In the genomic region with DNA sequence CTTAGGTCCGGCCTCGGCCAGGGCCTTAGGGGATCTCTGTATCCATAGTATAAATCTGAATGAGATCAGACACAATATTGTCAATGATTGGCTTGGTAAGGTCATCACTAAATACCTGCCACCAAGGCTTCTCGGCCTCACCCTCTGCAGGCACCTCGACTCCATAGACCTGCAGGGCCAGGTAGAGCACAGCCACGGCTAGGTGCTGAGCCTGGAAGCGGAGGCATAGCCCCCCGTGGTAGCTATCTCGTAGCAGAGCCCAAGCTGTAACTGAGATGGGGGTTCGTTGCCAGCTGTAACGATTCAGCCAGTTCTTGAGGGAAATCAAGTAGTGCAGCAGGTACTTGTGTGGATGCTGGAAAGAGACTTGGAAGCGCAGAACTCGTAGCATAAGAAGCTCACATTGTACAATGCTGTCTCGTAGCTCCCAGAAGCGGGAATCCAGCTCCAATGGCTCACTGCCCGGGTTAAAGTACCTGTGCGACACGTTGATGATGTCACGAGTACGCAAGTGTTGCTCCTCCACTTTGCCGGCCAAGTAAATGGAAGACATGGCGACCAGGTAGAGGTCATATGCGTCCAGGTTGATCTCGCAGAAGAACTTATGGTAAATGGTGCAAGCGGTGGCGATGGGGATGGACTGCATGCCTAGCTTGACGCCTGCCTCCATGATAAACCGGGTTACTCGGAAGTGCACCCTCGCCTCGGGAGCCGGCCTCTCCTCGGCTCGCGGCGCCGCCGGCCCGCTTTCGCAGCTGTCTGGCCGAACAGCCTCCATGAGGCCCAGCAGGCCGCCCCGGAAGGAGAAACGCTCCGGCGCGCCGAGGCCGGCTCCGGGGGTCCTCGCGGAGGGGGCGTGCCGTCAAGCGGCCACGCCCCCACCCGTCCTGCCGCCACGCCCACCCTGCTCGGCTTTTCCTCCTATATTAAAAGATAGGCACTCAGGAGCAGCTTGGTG, we compare ENCODE assay signal across 8 mouse cellular contexts. TPM values are rescaled to one million over a fixed set of nuclear protein-coding genes. Genes with fewer than 3 reads are reported as not detected.
A peak's percentile ranks its signal among the peaks of the same experiment; 100 is the strongest.
DNase-seq lines count a peak whose midpoint lies in the region; ATAC-seq and TF ChIP-seq lines count a peak whose summit lies in the region.

A gene (minus strand): TSS at position 845 of the 958 bp plus-strand sequence.

- peak within 1 kb of the TSS; percentile 87 for H3K9ac ChIP-seq in heart, embryonic 11.5 days (ENCODE audit: low read depth, low read length)
- peak within 1 kb of the TSS; percentile 71 for H3K9ac ChIP-seq in kidney, embryonic 15.5 days
- H3K9ac ChIP-seq in liver, embryonic 13.5 days, result peak within 1 kb of the TSS; percentile 79
- peak within 1 kb of the TSS; percentile 68 for H3K9ac ChIP-seq in stomach, embryonic 14.5 days (replicated peaks; ENCODE audit: low read depth, low read length)

- peaks cover 16% of the 10 kb centered on the region for H3K4me1 ChIP-seq in erythroblast, embryonic 14.5 days (ENCODE audit: control insufficient read depth)
- peaks cover 5% of the 10 kb centered on the region; the same call in 1 of the 2 replicates for H3K4me1 ChIP-seq in heart, embryonic 11.5 days (ENCODE audit: control insufficient read depth, insufficient read depth, low read length)
- peaks cover 8% of the 10 kb centered on the region for H3K4me1 ChIP-seq in kidney, embryonic 15.5 days
- H3K4me1 ChIP-seq in liver, embryonic 13.5 days (replicated peaks), result peaks cover 22% of the 10 kb centered on the region
- peaks cover 4% of the 10 kb centered on the region; the same call in 1 of the 2 replicates for H3K4me1 ChIP-seq in stomach, embryonic 14.5 days (ENCODE audit: control insufficient read depth, insufficient read depth, low read length)

- DNase-seq in brain, embryonic 14.5 days (ENCODE audit: low read depth), result peak; percentile 88
- DNase-seq in liver, embryonic 13.5 days, result peak; percentile 76
- peak; percentile 71 to 72 for DNase-seq in natural killer cell, adult 2 months (ENCODE audit: low spot score in 2 of 2)

- H3K36me3 ChIP-seq in erythroblast, embryonic 14.5 days (ENCODE audit: control insufficient read depth), result peaks cover 11% of the 10 kb centered on the region
- peaks cover 3% of the 10 kb centered on the region; the same call in 1 of the 2 replicates for H3K36me3 ChIP-seq in heart, embryonic 11.5 days (ENCODE audit: control insufficient read depth, insufficient read depth, low read length)
- peaks cover 18% of the 10 kb centered on the region for H3K36me3 ChIP-seq in kidney, embryonic 15.5 days
- H3K36me3 ChIP-seq in liver, embryonic 13.5 days, result peaks cover 21% of the 10 kb centered on the region
- H3K36me3 ChIP-seq in stomach, embryonic 14.5 days (ENCODE audit: control insufficient read depth, insufficient read depth, low read length), result no peaks in the 10 kb centered on the region

- peak within 1 kb of the TSS; percentile 84 for H3K4me3 ChIP-seq in erythroblast, embryonic 14.5 days (replicated peaks)
- peak within 1 kb of the TSS; percentile 75 for H3K4me3 ChIP-seq in heart, embryonic 11.5 days (ENCODE audit: low read depth, low read length)
- peak within 1 kb of the TSS; percentile 76 for H3K4me3 ChIP-seq in kidney, embryonic 15.5 days (replicated peaks)
- peak within 1 kb of the TSS; percentile 79 for H3K4me3 ChIP-seq in liver, embryonic 13.5 days (replicated peaks)
- H3K4me3 ChIP-seq in stomach, embryonic 14.5 days (ENCODE audit: low read depth, low read length), result peak within 1 kb of the TSS; percentile 65

- 9% methylated on average over 58 of the region's 59 CpGs for WGBS in heart, embryonic 11.5 days (ENCODE audit: insufficient replicate concordance)
- WGBS in kidney, embryonic 15.5 days, result 9% methylated on average over 59 of the region's 59 CpGs
- 7% methylated on average over 58 of the region's 59 CpGs for WGBS in liver, embryonic 13.5 days (ENCODE audit: insufficient replicate concordance)
- 10% methylated on average over 59 of the region's 59 CpGs for WGBS in stomach, embryonic 14.5 days

- ATAC-seq in CD4-positive, CD25-positive, alpha-beta regulatory T cell, adult 4 months, result peak; percentile 90
- peak; percentile 86 for ATAC-seq in heart, embryonic 11.5 days (replicated peaks; ENCODE audit: insufficient number of reproducible peaks, low FRiP score, low TSS enrichment)
- peak; percentile 96 for ATAC-seq in kidney, embryonic 15.5 days (replicated peaks; ENCODE audit: low FRiP score)
- peak; percentile 91 for ATAC-seq in liver, embryonic 13.5 days (ENCODE audit: low read depth)
- ATAC-seq in stomach, embryonic 14.5 days (ENCODE audit: insufficient number of reproducible peaks, insufficient read depth, low FRiP score, low read depth), result peak; percentile 95

- no peaks in the 10 kb centered on the region for H3K9me3 ChIP-seq in erythroblast, embryonic 14.5 days (ENCODE audit: control insufficient read depth, low read length)
- H3K9me3 ChIP-seq in heart, embryonic 11.5 days (replicated peaks; ENCODE audit: control insufficient read depth, low read length), result no peaks in the 10 kb centered on the region
- no peaks in the 10 kb centered on the region for H3K9me3 ChIP-seq in kidney, embryonic 15.5 days (replicated peaks)
- H3K9me3 ChIP-seq in liver, embryonic 13.5 days (replicated peaks), result no peaks in the 10 kb centered on the region
- H3K9me3 ChIP-seq in stomach, embryonic 14.5 days (ENCODE audit: control insufficient read depth, low read depth, low read length), result no peaks in the 10 kb centered on the region

- H3K4me2 ChIP-seq in heart, embryonic 11.5 days, result peak within 1 kb of the TSS; percentile 74
- H3K4me2 ChIP-seq in kidney, embryonic 15.5 days, result peak within 1 kb of the TSS; percentile 84
- H3K4me2 ChIP-seq in liver, embryonic 13.5 days, result peak within 1 kb of the TSS; percentile 82
- peak within 1 kb of the TSS; percentile 80 for H3K4me2 ChIP-seq in stomach, embryonic 14.5 days (replicated peaks; ENCODE audit: low read depth, low read length)

- no peak for TF ChIP-seq CTCF in brain, embryonic 14.5 days (IDR thresholded peaks at IDR 0.05; ENCODE audit: borderline replicate concordance, extremely low read depth, insufficient read depth, insufficient read length)

- TF ChIP-seq POLR2A in brain, embryonic 14.5 days (IDR thresholded peaks at IDR 0.05; ENCODE audit: borderline replicate concordance, extremely low read depth, insufficient read depth, insufficient read length, poor library complexity, severe bottlenecking), result peak; percentile 82

- H3K27ac ChIP-seq in heart, embryonic 11.5 days (ENCODE audit: low read depth, low read length), result peak within 1 kb of the TSS; percentile 66
- peak within 1 kb of the TSS; percentile 86 for H3K27ac ChIP-seq in kidney, embryonic 15.5 days
- H3K27ac ChIP-seq in liver, embryonic 13.5 days, result peak within 1 kb of the TSS; percentile 72
- peak within 1 kb of the TSS; percentile 66; the same call in 1 of the 2 replicates for H3K27ac ChIP-seq in stomach, embryonic 14.5 days (ENCODE audit: low read length)

- H3K27me3 ChIP-seq in erythroblast, embryonic 14.5 days (ENCODE audit: control insufficient read depth), result no peaks in the 10 kb centered on the region
- H3K27me3 ChIP-seq in heart, embryonic 11.5 days (ENCODE audit: control insufficient read depth, insufficient read depth, low read length), result no peaks in the 10 kb centered on the region
- H3K27me3 ChIP-seq in kidney, embryonic 15.5 days, result no peaks in the 10 kb centered on the region
- H3K27me3 ChIP-seq in liver, embryonic 13.5 days, result no peaks in the 10 kb centered on the region
- H3K27me3 ChIP-seq in stomach, embryonic 14.5 days (ENCODE audit: control insufficient read depth, insufficient read depth, low read length), result no peaks in the 10 kb centered on the region

RNA-seq across cellular contexts. Expression of the gene that starts here (rescaled TPM):
- polyA plus RNA-seq in CD4-positive, CD25-positive, alpha-beta regulatory T cell, adult 4 months (2017; shearing (Covaris generic)), result 10 to 100 TPM; 32.8 to 36.9 TPM
- polyA plus RNA-seq in brain, embryonic 14.5 days (2012; rRNA removed), result 31.7 and 52.6 TPM in 2 replicates
- polyA plus RNA-seq in erythroblast, embryonic 14.5 days (2012), result 0.73 and 1.4 TPM in 2 replicates
- polyA plus RNA-seq in heart, embryonic 11.5 days (2014; fragmentation: Nextera tagmentation; extraction: Ambion mirVana), result 31.0 and 34.0 TPM in 2 replicates
- polyA plus RNA-seq in kidney, embryonic 15.5 days (2015; fragmentation: Nextera tagmentation; extraction: Ambion mirVana), result 41.8 and 45.7 TPM in 2 replicates
- 24.2 and 26.5 TPM in 2 replicates for polyA plus RNA-seq in liver, embryonic 13.5 days (2015; fragmentation: Nextera tagmentation; extraction: Ambion mirVana)
- 42.2 and 44.9 TPM in 2 replicates for polyA plus RNA-seq in stomach, embryonic 14.5 days (2014; fragmentation: Nextera tagmentation; extraction: Ambion mirVana)

Comparison
In these comparisons a context has a peak if more than half of its experiments do, and no peak if none do; other contexts are left out.
1. Peak in every context shown above with its lines: DNase-seq, ATAC-seq, H3K4me3 ChIP-seq and H3K27ac ChIP-seq.
2. RNA of the gene that starts here (polyA plus RNA-seq): 42.2 to 44.9 TPM in stomach, embryonic 14.5 days, 41.8 to 45.7 TPM in kidney, embryonic 15.5 days, 32.8 to 36.9 TPM in CD4-positive, CD25-positive, alpha-beta regulatory T cell, adult 4 months, 31.0 to 34.0 TPM in heart, embryonic 11.5 days, 31.7 to 52.6 TPM in brain, embryonic 14.5 days and 24.2 to 26.5 TPM in liver, embryonic 13.5 days; 0.73 to 1.4 TPM in erythroblast, embryonic 14.5 days; every median in the first group is over 10 times any median in the second.